Mouse (Mus musculus): ENCODE measurements around the gene Hecw2.
A peak's percentile ranks its signal among the peaks of the same experiment; 100 is the strongest.

The Hecw2 gene

DNA sequence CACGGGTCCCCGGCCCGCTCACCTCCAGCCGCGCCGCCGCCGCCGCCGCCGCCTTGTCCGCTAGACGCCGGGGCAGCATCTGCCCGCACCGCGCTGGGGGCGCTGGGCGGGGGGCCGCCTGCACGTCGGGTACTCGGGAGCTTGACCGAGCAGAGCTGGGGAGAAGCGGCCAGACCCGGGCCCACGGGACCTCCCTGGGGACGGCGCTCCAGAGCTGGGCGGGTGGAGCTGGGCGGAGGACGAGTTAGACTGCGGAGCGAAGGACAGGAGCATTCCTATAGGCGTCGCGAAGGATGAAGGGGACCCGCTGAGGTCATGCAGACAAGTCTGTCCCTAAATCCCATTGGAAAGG is at the start of gene Hecw2:
Gene Hecw2, minus strand, starts transcription at position 215 of the 352 bp plus-strand sequence.
- DNase-seq (ENCODE audit: low spot score in 2 of 2), result no peak

DNA sequence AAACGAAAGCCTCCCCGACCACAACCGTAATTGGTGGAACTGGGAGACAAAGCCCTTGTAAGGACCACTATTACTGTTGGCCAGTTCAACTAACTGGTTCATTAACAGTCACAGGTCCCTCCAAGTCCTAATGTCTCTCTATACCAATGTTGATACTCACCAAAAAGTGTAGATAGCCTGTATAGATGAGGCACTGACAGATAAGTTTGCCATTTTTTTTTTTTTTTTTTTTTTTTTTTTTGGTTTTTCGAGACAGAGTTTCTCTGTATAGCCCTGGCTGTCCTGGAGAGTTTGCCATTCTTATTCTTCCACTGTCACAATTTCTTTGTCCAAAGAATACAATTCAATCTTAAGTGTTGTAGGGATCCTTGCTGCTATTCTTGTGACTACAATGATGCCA is 47.8 kb upstream of the Hecw2 start:
- no peak for DNase-seq (ENCODE audit: low spot score in 2 of 2)

DNA sequence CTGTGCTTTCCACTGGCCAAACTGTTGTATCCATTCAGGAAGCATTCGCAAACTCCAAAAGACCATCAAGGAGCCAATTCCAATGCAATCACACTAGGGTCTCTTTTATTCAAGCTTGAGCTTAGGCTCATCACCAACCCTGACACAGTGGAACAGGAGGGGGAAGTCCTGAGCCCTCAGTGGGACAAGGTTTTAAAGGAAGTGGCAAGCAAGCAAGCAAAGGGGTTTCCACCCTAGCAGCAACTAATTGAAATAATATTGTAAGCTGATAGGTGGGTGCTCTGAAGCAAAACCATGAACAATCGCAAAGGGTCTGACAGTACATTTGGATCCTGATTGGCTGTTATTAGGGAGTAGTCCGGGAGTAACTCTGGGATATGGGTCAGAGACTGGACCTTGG is 25.3 kb upstream of the Hecw2 start:
- no peak for DNase-seq (ENCODE audit: low spot score in 2 of 2)

DNA sequence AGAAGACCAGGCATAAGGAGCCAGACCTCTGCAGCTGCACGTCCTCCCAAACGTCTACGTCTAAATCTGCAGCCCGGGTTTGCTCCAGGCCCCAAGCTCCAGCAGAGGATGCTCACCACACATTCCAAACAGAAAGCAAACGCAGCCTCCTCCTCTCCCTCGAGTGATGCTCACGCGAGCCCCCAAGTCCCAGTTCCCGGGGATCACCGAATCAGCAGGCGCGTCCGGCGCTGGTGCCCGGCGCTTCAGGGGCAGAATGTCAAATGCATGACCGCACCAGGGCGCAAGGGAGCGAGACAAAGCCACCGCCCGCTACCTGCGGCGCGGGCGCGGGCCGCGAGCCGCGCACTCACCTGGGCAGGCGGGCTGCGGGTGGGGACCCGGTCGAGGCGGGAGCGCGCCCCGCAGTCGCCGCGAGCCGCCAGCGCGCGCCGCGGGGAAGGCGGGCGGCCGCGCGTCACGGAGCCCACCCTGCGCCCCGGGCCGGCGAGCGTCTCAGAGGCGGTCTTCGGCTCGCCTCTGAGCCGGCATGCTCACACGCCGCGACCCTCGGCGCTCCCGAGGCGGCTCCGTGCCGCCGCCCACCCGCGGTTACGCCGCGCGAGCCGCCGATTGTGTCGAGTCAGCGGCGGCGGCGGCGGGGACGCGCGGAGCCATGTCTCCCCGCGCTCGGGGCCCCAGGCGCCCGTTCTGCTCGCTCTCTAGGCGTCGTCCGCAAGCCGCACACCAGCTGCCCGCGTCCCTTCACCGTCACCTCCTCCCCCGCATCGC is 600 bp downstream of the Hecw2 start:
- no peak for DNase-seq (ENCODE audit: low spot score in 2 of 2)

DNA sequence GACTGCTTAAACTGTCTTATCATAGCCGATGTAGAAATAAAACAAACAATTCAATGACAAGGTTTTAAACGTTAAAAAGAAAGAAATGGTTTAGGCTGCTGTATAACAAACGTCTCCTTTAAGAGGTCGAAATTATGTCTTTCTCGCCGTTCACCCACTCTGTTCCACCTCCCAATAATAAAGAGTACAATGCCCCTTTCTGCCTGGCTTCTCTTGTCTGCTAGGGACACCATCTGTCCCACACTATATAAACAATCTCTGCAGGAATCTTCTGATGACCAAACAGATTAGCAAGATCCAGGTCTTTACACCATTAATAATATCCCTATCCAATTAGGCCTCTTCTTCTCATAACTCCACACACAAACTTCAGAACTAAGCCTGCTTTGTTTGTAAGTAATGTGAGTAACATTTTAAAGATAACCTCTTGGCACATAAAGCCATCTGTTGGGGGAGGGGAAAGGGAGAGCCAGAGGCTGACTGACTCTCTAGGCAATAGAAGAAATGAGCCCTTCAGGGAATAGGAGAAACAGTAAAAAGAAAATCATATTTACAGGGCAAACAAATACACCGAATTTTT is 1.7 kb downstream of the Hecw2 start:
- no peak for DNase-seq (ENCODE audit: low spot score in 2 of 2)

GRCm38 (mm10) chr1:54187579-54187978 is 7.4 kb downstream of the Hecw2 start:
- DNase-seq (ENCODE audit: low spot score in 2 of 2), result no peak

GRCm38 (mm10) chr1:54186347-54186746 is 8.6 kb downstream of the Hecw2 start:
- DNase-seq (ENCODE audit: low spot score in 2 of 2), result no peak

- no peak for DNase-seq (ENCODE audit: low spot score in 2 of 2)
Measured at GRCm38 (mm10) chr1:54180663-54181062, 14.3 kb downstream of the Hecw2 start.

GRCm38 (mm10) chr1:54179179-54179578 is 15.8 kb downstream of the Hecw2 start:
- peak in 1 of 2 experiments; percentile 14 for DNase-seq (ENCODE audit: low spot score in 2 of 2)

DNA sequence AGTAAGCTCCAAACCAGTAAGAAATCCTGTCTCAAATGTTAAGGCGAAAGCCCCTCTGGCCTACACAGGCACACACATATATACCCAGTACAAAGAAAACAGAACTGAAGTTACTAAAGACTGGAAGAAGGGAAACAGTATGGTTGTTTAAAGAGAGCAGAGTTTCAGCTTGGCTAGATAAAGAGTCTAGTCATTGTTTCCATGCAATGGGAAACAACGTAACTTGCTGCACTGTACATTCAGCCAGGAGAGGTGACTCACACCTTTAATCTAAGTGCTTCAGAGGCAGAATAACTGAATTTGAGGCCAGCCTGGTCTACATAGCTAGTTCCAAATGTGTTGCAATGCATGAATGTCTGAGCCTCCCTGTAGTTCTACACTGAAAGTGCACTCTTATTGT is 18.4 kb downstream of the Hecw2 start:
- no peak for DNase-seq (ENCODE audit: low spot score in 2 of 2)

GRCm38 (mm10) chr1:54168014-54168413 is 27.0 kb downstream of the Hecw2 start:
- DNase-seq (ENCODE audit: low spot score in 2 of 2), result peak in 1 of 2 experiments; percentile 35

DNA sequence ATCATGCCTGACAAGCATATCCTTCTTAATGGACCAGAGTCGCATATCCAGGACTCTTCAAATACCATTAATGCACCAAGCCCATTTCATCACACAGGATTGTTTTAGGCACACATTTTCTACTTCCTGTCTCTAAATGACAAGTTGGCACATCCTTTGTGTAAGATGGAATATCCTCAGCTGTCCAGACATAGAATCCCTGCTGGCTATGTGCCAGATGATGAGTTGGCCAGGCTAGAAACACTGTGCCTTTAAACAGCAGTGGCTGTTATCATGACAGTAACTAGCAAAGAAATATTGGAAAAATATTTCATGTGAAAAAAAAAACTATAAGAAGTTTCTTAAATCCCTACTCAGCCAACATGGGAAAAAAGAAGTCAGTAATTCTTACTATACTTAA is 35.4 kb downstream of the Hecw2 start:
- DNase-seq (ENCODE audit: low spot score in 2 of 2), result no peak

DNA sequence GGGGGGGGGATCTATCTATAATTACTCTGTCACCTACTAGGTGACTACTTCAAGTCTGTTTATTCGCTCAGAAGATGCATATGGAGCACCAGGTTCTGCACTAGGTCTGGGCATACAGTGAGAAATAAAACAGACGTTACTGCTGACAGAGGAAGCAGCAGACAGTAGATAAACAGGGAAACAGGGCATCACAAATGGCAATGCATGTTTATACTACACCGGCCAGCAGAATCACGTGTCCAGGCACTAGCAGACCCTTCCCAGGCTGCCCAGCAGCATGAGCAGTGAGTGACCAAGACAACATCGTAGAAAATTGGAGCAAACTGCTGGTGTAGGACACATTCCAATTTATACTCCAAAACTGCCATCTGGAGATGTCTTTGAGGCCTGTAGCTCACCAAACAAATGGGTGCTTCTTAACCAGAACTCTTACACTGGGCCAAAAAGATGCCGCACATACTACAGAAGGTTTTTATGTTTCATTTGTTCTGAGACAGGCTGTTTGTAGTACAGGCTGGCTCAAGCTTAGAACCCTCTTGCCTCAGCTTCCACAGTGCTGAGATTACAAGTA is 41.7 kb downstream of the Hecw2 start:
- no peak for DNase-seq (ENCODE audit: low spot score in 2 of 2)

GRCm38 (mm10) chr1:54145106-54145505 is 49.9 kb downstream of the Hecw2 start:
- no peak for DNase-seq (ENCODE audit: low spot score in 2 of 2)

GRCm38 (mm10) chr1:54133802-54134436 is 61.0 kb downstream of the Hecw2 start:
- DNase-seq (ENCODE audit: low spot score in 2 of 2), result no peak

DNA sequence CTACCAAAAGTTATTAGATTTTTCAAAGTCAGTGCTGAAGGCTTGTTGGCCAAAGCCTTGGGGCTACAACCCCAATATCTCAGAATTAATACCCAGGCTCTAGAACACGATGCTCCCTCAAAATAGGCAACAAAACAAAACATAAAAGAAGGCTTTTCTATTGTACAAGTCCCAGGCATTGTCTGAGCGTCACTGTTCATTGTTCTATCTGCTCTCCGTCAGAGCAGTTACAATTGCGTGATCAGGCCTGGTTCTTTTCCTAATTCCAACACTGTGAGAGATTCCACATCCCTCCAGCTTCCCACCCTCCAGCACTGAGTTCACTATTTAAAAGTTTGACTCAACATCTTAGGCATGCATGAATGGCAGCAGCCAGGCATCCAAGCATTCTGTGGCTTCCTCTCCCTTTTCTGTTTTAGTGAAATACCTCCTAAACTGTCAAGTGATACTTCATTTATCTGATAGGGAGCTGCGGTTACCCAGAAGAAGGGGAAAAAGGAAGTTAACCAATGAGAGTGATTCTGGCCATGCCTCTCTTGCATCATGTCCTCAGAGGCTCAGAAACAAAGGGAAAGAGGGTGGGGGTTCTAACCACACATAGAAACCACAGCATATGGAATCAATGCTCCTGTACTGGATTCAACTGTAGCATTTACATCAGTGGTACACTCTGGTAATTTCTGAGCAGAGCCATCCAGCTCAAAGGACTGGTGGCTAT is 66.1 kb downstream of the Hecw2 start:
- no peak for DNase-seq (ENCODE audit: low spot score in 2 of 2)

DNA sequence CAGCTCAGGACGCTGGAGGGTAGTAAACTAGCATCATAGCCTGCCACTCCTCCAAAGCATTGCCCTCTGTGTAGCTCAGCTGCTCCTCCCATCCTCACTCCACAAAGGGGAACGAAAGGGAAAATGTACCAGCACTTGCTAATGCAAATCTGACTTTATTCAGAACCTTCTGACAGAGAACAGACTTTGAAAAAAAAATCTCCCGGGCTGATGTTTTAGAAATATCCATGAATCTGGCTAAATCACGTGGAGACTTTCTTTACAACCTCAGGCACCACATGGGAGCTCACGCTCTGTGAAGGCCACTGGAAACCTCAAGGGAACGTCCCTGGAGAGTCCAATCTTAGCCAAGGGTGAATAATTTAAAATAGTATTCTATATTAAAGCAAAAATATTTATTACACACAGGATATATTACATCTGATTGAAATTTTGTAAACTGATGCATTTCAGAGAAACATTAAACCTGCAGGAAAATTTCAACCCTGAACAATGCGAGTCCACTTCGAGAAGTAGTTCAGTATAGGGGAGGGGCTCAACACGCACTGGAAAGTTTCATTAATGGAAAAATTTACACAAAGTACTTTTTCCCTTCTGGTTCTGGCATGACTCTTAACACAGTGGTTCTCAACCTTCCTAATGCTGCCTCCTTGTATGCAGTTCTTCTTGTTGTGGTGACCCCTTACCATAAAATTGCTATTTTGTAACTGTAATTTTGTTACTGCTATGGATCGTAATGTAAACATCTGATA is 67.8 kb downstream of the Hecw2 start:
- no peak for DNase-seq (ENCODE audit: low spot score in 2 of 2)

- DNase-seq (ENCODE audit: low spot score in 2 of 2), result no peak
Measured at GRCm38 (mm10) chr1:54122551-54122950, 72.4 kb downstream of the Hecw2 start.

- DNase-seq (ENCODE audit: low spot score in 2 of 2), result no peak
Measured at GRCm38 (mm10) chr1:54121071-54121730, 73.8 kb downstream of the Hecw2 start.

DNA sequence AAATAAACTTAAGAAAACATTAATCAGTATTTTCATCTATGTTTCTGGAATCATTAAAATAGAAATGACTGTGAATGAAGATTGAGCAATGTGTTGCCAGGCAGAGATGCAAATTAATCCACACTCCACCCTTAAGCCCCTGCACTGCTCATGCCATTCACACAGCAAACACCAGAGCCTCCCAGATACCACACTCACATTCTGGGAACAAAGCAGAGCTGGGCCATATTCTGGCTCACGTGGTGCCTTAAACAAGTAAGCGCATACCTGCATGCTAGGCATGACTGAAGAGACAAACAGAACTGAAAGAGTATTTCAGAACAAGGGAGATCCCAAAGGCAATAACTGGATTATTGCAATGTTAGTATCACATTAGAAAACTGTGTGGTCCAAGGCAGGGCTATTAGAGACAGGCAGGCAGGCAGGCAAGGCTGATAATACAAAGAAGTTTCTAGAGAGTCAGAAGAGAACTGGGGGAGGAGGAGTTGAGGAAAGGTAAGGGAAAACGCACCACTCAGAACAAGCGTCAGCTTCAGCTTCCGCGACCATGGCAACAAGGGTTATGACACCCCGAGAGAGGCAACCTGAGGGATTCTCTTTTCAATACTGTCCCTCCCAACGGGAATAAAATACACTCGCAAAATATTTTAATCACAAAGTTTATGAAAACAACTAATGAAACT is 75.2 kb downstream of the Hecw2 start:
- no peak for DNase-seq (ENCODE audit: low spot score in 2 of 2)

Data from spleen, postnatal 4 days (tissue).